Mouse (Mus musculus) embryonic facial prominence, embryonic 14.5 days (tissue): ENCODE measurements around the gene Mettl16. TPM values are rescaled to one million over a fixed set of nuclear protein-coding genes. Genes with fewer than 3 reads are reported as not detected.
A peak's percentile ranks its signal among the peaks of the same experiment; 100 is the strongest.

ENCODE experiments used
- ATAC-seq: fragments of 200-750 bp; cut with Nextera tagmentation; 2 replicates; pipeline ENCODE4 v1.8.0; 2017; ENCODE audit warnings: low read depth, moderate number of reproducible peaks, moderate TSS enrichment
- DNase-seq: peaks from one replicate; pipeline ENCODE4 v3.0.0-alpha.2; 2015; ENCODE audit warnings: low spot score
- H3K27ac ChIP-seq: fragments of 300-500 bp; sonication (generic); replicated peaks from 2 replicates; pipeline ENCODE4 v1.5.1; 2014; ENCODE audit warnings: low read depth, mild to moderate bottlenecking, low read length, moderate library complexity
- H3K27me3 ChIP-seq: fragments of 300-500 bp; sonication (generic); replicated peaks from 2 replicates; pipeline ENCODE4 v1.6.1; 2014; ENCODE audit warnings: low read length; ENCODE audit not compliant: control insufficient read depth, insufficient read depth
- H3K36me3 ChIP-seq: fragments of 300-500 bp; sonication (generic); 2 replicates; pipeline ENCODE4 v1.6.1; 2014; ENCODE audit warnings: low read length, mixed read lengths; ENCODE audit not compliant: control insufficient read depth, insufficient read depth
- H3K4me1 ChIP-seq: fragments of 300-500 bp; sonication (generic); 2 replicates; pipeline ENCODE4 v1.6.1; 2014; ENCODE audit warnings: antibody characterized with exemption, low read length; ENCODE audit not compliant: control insufficient read depth, insufficient read depth
- H3K4me2 ChIP-seq: fragments of 300-500 bp; sonication (generic); 2 replicates; pipeline ENCODE4 v1.6.1; 2014; ENCODE audit warnings: low read depth, mild to moderate bottlenecking, low read length, moderate library complexity, mixed read lengths
- H3K4me3 ChIP-seq: fragments of 300-500 bp; sonication (generic); 2 replicates; pipeline ENCODE4 v1.5.1; 2014; ENCODE audit warnings: low read depth, mild to moderate bottlenecking, low read length
- H3K9ac ChIP-seq: fragments of 300-500 bp; sonication (generic); 2 replicates; pipeline ENCODE4 v1.6.1; 2014; ENCODE audit warnings: low read depth, mild to moderate bottlenecking, low read length, moderate library complexity, mixed read lengths
- H3K9me3 ChIP-seq: fragments of 300-500 bp; sonication (generic); 2 replicates; pipeline ENCODE4 v1.6.1; 2016; ENCODE audit warnings: low read length; ENCODE audit not compliant: control insufficient read depth
- WGBS: fragments of 180-500 bp; shearing (Covaris S2); extraction: QIAGEN DNeasy Blood & Tissue Kit; methylation state at CpG from one replicate; pipeline ENCODE4 v1.1.7; 2014; 5-methylcytosine and 5-hydroxymethylcytosine counted together
- polyA plus RNA-seq: library from polyadenylated mRNA; unstranded; fragments of >200 nt; fragmentation: Nextera tagmentation; extraction: Ambion mirVana; gene quantifications from 2 replicates; pipeline ENCODE4 v1.2.1, GENCODE M21; 2014

The Mettl16 gene
- polyA plus RNA-seq, 1 experiment from 2014 or later: 28.4 TPM

- Histone ChIP-seq H3K4me1 (no peaks in the 10 kb centered on the region), H3K4me3 (no peak overlapping the region), H3K36me3 (no peaks in the 10 kb centered on the region), H3K9ac (no peak overlapping the region), H3K27ac (no peak overlapping the region), H3K27me3 (no peaks in the 10 kb centered on the region), H3K4me2 (no peak overlapping the region), H3K9me3 (no peaks in the 10 kb centered on the region)
- ATAC-seq (peak; percentile 80), DNase-seq (peak; percentile 67)
- 22% methylated on average over 4 of the region's 4 CpGs for WGBS
Observed at GRCm38 (mm10) chr11:74748022-74748421, 22.6 kb upstream of the Mettl16 start.

- no peak overlapping the region for H3K27ac ChIP-seq
- no peaks in the 10 kb centered on the region for H3K27me3 ChIP-seq
- ATAC-seq (no peak), DNase-seq (no peak)
- no peaks in the 10 kb centered on the region for H3K9me3 ChIP-seq
- 90% methylated on average over 13 of the region's 13 CpGs for WGBS
- no peak overlapping the region for H3K9ac ChIP-seq
- no peaks in the 10 kb centered on the region for H3K4me1 ChIP-seq
- H3K4me2 ChIP-seq: no peak overlapping the region
- no peaks in the 10 kb centered on the region for H3K36me3 ChIP-seq
- H3K4me3 ChIP-seq: no peak overlapping the region
Observed at GRCm38 (mm10) chr11:74749241-74749640, 21.4 kb upstream of the Mettl16 start.

GRCm38 (mm10) chr11:74750662-74751351 lies 19.8 kb upstream of the Mettl16 start:
- 79% methylated on average over 7 of the region's 7 CpGs for WGBS
- Histone ChIP-seq H3K27me3 (no peaks in the 10 kb centered on the region), H3K9ac (no peak overlapping the region), H3K4me3 (no peak overlapping the region), H3K4me1 (no peaks in the 10 kb centered on the region), H3K9me3 (no peaks in the 10 kb centered on the region), H3K27ac (no peak overlapping the region), H3K36me3 (no peaks in the 10 kb centered on the region), H3K4me2 (no peak overlapping the region)
- ATAC-seq: no peak
- DNase-seq: no peak

GRCm38 (mm10) chr11:74751352-74752066 lies 19.1 kb upstream of the Mettl16 start:
- Histone ChIP-seq H3K9ac (no peak overlapping the region), H3K27me3 (no peaks in the 10 kb centered on the region), H3K27ac (no peak overlapping the region), H3K4me2 (no peak overlapping the region), H3K4me3 (no peak overlapping the region), H3K9me3 (no peaks in the 10 kb centered on the region), H3K4me1 (no peaks in the 10 kb centered on the region), H3K36me3 (no peaks in the 10 kb centered on the region)
- DNase-seq: no peak
- WGBS: 58% methylated on average over 9 of the region's 9 CpGs
- no peak for ATAC-seq

DNA sequence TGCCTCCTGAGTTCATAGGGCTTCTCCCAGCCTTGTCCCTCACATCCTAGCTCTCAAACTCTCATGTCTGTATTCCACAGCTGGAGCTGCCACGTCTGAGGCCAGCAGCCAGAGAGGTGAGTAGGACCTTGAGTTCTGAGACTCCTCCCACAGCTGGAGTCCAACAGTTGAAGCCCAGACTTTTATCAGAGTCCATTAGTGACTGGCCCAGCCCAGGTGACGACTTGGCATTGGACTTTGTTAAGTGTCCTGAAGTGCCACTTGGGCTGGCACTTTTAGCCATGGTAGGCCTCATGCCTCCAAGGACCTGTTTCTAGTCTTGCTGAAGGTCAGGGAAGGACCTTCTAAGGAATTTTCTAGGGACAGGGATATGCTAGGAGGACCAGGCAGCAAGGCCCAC lies 14.0 kb upstream of the Mettl16 start:
- no peak overlapping the region for H3K4me2 ChIP-seq
- no peaks in the 10 kb centered on the region for H3K9me3 ChIP-seq
- H3K4me3 ChIP-seq: no peak overlapping the region
- H3K27me3 ChIP-seq: no peaks in the 10 kb centered on the region
- ATAC-seq (no peak), DNase-seq (no peak)
- H3K27ac ChIP-seq: no peak overlapping the region
- 58% methylated on average over 2 of the region's 2 CpGs for WGBS
- H3K36me3 ChIP-seq: no peaks in the 10 kb centered on the region
- no peaks in the 10 kb centered on the region for H3K4me1 ChIP-seq
- H3K9ac ChIP-seq: no peak overlapping the region

GRCm38 (mm10) chr11:74761011-74761705 lies 9.5 kb upstream of the Mettl16 start:
- Histone ChIP-seq H3K4me2 (no peak overlapping the region), H3K27me3 (no peaks in the 10 kb centered on the region), H3K27ac (no peak overlapping the region), H3K36me3 (no peaks in the 10 kb centered on the region), H3K4me3 (no peak overlapping the region), H3K9ac (no peak overlapping the region), H3K9me3 (no peaks in the 10 kb centered on the region), H3K4me1 (no peaks in the 10 kb centered on the region)
- WGBS: 71% methylated on average over 12 of the region's 12 CpGs
- no peak for DNase-seq
- no peak for ATAC-seq

DNA sequence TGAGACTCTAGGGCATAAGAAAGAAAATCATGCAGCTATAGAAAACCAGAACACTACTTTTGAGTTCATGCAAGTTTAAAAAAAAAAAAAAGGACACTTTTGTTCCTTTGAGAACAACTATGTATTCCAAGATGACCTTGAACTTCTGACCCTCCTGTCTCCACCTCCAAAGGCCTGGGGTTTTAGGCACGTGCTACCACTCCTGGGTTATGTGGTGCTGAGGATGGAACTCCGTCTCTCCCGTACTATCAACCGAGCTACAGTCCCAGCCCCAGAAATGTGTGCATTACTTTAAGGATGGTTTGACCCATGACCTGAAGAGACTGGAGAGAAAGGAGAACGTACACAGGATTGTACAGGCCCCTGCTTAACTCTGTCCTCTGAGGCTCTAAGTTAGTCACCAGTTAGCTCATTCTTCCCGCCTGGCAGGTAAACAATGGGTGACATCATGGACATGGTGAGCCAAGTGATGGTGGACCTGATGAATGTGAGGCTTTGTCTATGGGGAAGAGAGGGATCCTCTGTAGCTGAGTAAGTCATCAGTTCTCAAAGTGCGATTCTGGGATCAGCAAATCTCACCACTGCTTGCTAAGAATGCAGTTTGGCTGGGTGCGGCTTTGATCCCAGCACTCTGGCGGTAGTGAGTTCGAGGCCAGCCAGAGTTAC lies 6.5 kb upstream of the Mettl16 start:
- Histone ChIP-seq H3K27ac (no peak overlapping the region), H3K9me3 (no peaks in the 10 kb centered on the region), H3K4me3 (no peak overlapping the region), H3K9ac (no peak overlapping the region), H3K36me3 (no peaks in the 10 kb centered on the region), H3K4me1 (no peaks in the 10 kb centered on the region), H3K27me3 (no peaks in the 10 kb centered on the region), H3K4me2 (no peak overlapping the region)
- ATAC-seq: no peak
- no peak for DNase-seq
- WGBS: 69% methylated on average over 10 of the region's 10 CpGs

DNA sequence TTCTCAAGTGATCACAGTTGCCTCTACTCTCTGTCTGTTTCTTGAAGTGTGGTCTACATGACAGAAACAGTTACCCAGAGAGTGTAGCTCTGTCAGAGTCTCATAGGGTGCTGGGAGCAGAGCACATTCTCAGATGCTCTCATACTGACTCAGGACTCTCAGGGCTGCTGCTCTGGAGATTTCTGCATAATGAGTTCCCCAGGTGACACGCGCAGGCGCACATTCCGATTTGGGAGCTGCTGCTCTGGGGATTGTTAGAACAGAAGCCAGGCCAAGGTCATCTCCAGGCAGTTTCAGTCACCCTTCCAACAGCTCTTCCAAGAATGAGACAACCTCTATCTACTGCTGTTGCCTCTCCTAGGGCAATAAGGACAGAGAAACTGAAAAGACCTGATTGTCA lies 3.2 kb upstream of the Mettl16 start:
- Histone ChIP-seq H3K4me3 (no peak overlapping the region), H3K4me2 (no peak overlapping the region), H3K36me3 (no peaks in the 10 kb centered on the region), H3K27me3 (no peaks in the 10 kb centered on the region), H3K27ac (no peak overlapping the region), H3K4me1 (peaks cover 13% of the 10 kb centered on the region), H3K9me3 (no peaks in the 10 kb centered on the region), H3K9ac (no peak overlapping the region)
- 85% methylated on average over 4 of the region's 4 CpGs for WGBS
- ATAC-seq: no peak
- no peak for DNase-seq
